Mouse (Mus musculus): ENCODE measurements around the gene Ubr1. TPM values are rescaled to one million over a fixed set of nuclear protein-coding genes. Genes with fewer than 3 reads are reported as not detected.

Gene Ubr1
- total and polyA plus RNA-seq, 3 experiments, result 10.7 to 18.1 (median 16.0) TPM

DNA sequence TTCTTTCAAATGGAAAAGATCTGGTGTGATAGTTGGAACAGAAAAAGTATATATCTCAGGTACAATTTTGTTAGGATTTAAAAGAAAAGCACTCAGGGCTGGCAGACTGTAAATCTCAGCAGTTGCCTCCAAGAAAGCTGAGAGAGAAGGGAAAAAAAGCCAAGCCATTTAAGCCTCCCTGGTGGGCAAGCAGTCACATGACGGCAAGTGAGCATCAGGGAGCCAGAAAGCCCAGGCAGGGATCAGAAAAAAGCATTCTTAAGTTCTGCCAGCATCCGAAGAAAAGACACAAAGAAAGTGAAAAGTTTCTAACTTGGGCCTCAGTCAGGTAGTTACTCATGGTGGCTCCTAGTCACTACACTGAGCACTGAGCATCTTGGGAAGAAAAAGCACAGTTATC lies 13.1 kb upstream of the Ubr1 start:
- H3K9ac ChIP-seq (ENCODE audit: insufficient read depth, low read depth), result no peak overlapping the region
- dilution Hi-C loops (cut with MboI; ENCODE audit: extremely low pct_ligation_motif_present, extremely low pct_unique_long_range_greater_than_20kb, low sequenced_read_pairs), result no loop called here
- no peak overlapping the region for H3K4me2 ChIP-seq (ENCODE audit: insufficient read depth, low read depth, poor library complexity, severe bottlenecking)
- DNase-seq (ENCODE audit: extremely low read depth), result no peak
- H3K4me3 ChIP-seq (replicated peaks in 1 of 3; ENCODE audit: low read depth in 2 of 3, low read length in 2 of 3, poor library complexity in 1 of 3), result no peak overlapping the region
- no peaks in the 10 kb centered on the region for H3K79me2 ChIP-seq (replicated peaks; ENCODE audit: control insufficient read depth, extremely low read depth, insufficient read depth, poor library complexity, severe bottlenecking)
- H3K4me1 ChIP-seq (ENCODE audit: control insufficient read depth in 1 of 2, insufficient read depth in 2 of 2), result no peaks in the 10 kb centered on the region
- no peaks in the 10 kb centered on the region for H3K9me3 ChIP-seq (replicated peaks; ENCODE audit: low read length)
- TF ChIP-seq POLR2A (IDR thresholded peaks at IDR 0.05; ENCODE audit: low read depth, low read length), result no peak
- no peak for TF ChIP-seq IRF4 (IDR thresholded peaks at IDR 0.05; ENCODE audit: low read depth, low read length)
- TF ChIP-seq E2F4 (IDR thresholded peaks at IDR 0.05; ENCODE audit: insufficient replicate concordance, low read depth, low read length), result no peak
- in situ Hi-C loops (cut with MboI; ENCODE audit: low pct_ligation_motif_present, low pct_unique_long_range_greater_than_20kb, low sequenced_read_pairs), result no loop called here
- no peaks in the 10 kb centered on the region for H3K27me3 ChIP-seq (replicated peaks)
- H3K36me3 ChIP-seq (replicated peaks in 1 of 2; ENCODE audit: control insufficient read depth in 1 of 2, insufficient read depth in 1 of 2, low read length in 1 of 2), result peaks cover 4 to 7% of the 10 kb centered on the region in 2 experiments
- no peak overlapping the region for H3K27ac ChIP-seq (ENCODE audit: insufficient read depth, low read depth)

DNA sequence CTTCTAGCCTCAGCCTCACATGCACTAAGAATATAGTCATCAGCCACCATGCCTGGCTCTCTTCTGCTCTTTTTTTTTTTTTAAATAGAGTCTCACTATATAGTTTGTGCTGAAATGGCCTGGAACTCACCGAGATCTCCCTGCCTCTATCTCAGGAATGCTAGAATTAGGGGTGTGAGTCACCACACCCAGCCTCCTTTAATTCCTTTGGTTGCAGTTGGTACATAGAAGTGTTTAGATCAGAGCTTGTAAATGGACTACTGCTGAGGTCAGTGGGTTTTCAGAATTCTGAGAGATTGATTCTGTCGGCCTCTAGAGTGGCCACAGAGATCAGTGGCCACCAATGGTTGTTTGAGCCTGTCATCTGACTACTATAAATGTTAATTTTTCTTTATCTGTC lies 10.3 kb upstream of the Ubr1 start:
- in situ Hi-C loops (cut with MboI; ENCODE audit: low pct_ligation_motif_present, low pct_unique_long_range_greater_than_20kb, low sequenced_read_pairs), result no loop called here
- TF ChIP-seq POLR2A (IDR thresholded peaks at IDR 0.05; ENCODE audit: low read depth, low read length) (no peak), ZNF384 (IDR thresholded peaks at IDR 0.05; ENCODE audit: low read depth, low read length) (0 out of 2 replicates have a peak, but pooled peaks have one; percentile 22)

DNA sequence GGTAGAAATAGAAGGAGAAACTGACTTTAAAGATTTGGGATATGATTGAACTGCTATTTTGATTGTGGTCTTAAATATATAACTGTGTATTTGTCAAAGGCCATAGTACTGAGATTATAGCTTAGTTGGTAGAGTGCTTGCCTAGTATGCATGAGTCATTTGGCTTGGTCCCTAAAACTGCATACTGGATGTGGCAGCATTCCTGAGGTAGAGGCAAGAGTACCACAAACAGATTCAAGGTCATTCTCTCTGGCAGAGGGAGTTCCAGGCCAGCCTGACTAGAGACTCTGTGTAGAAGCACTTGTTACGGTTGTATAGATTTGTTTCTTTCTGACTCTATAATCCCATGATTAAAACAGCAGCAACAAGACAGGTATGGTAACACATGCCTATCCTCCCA lies 9.3 kb upstream of the Ubr1 start:
- no peaks in the 10 kb centered on the region for H3K9me3 ChIP-seq (replicated peaks; ENCODE audit: low read length)
- H3K79me2 ChIP-seq (replicated peaks; ENCODE audit: control insufficient read depth, extremely low read depth, insufficient read depth, poor library complexity, severe bottlenecking), result peaks cover 5% of the 10 kb centered on the region; the same call in 1 of the 2 replicates
- in situ Hi-C loops (cut with MboI; ENCODE audit: low pct_ligation_motif_present, low pct_unique_long_range_greater_than_20kb, low sequenced_read_pairs) (no loop called here), dilution Hi-C loops (cut with MboI; ENCODE audit: extremely low pct_ligation_motif_present, extremely low pct_unique_long_range_greater_than_20kb, low sequenced_read_pairs) (no loop called here)
- peaks cover 0 to 9% of the 10 kb centered on the region in 2 experiments; a peak in 2 of 4 replicates for H3K4me1 ChIP-seq (ENCODE audit: control insufficient read depth in 1 of 2, insufficient read depth in 2 of 2)
- no peak for TF ChIP-seq CTCF (conservative IDR thresholded peaks at IDR 0.05 in 1 of 2, IDR thresholded peaks at IDR 0.05 in 1 of 2; ENCODE audit: low read depth in 2 of 2, low read length in 2 of 2)
- TF ChIP-seq RAD21 (IDR thresholded peaks at IDR 0.05; ENCODE audit: low read depth, low read length), result no peak
- no peak for TF ChIP-seq HCFC1 (IDR thresholded peaks at IDR 0.05; ENCODE audit: low read depth, low read length)
- no peak overlapping the region for H3K4me3 ChIP-seq (replicated peaks in 1 of 3; ENCODE audit: low read depth in 2 of 3, low read length in 2 of 3, poor library complexity in 1 of 3)
- no peak for DNase-seq (ENCODE audit: extremely low read depth)
- no peak overlapping the region for H3K4me2 ChIP-seq (ENCODE audit: insufficient read depth, low read depth, poor library complexity, severe bottlenecking)
- no peak overlapping the region for H3K9ac ChIP-seq (ENCODE audit: insufficient read depth, low read depth)
- H3K36me3 ChIP-seq (replicated peaks in 1 of 2; ENCODE audit: control insufficient read depth in 1 of 2, insufficient read depth in 1 of 2, low read length in 1 of 2), result peaks cover 0 to 2% of the 10 kb centered on the region in 2 experiments
- no peaks in the 10 kb centered on the region for H3K27me3 ChIP-seq (replicated peaks)
- no peak overlapping the region for H3K27ac ChIP-seq (ENCODE audit: insufficient read depth, low read depth)

More for the DNA sequence above, 10.3 kb upstream of the Ubr1 start:
- Histone ChIP-seq H3K79me2 (replicated peaks; ENCODE audit: control insufficient read depth, extremely low read depth, insufficient read depth, poor library complexity, severe bottlenecking) (peaks cover 4% of the 10 kb centered on the region; the same call in 1 of the 2 replicates), H3K9ac (ENCODE audit: insufficient read depth, low read depth) (no peak overlapping the region), H3K36me3 (replicated peaks in 1 of 2; ENCODE audit: control insufficient read depth in 1 of 2, insufficient read depth in 1 of 2, low read length in 1 of 2) (peaks cover 0 to 2% of the 10 kb centered on the region in 2 experiments), H3K27me3 (replicated peaks) (no peaks in the 10 kb centered on the region), H3K4me1 (ENCODE audit: control insufficient read depth in 1 of 2, insufficient read depth in 2 of 2) (peaks cover 0 to 9% of the 10 kb centered on the region in 2 experiments; a peak in 2 of 4 replicates), H3K4me3 (replicated peaks in 1 of 3; ENCODE audit: low read depth in 2 of 3, low read length in 2 of 3, poor library complexity in 1 of 3) (no peak overlapping the region), H3K27ac (ENCODE audit: insufficient read depth, low read depth) (no peak overlapping the region), H3K9me3 (replicated peaks; ENCODE audit: low read length) (no peaks in the 10 kb centered on the region), H3K4me2 (ENCODE audit: insufficient read depth, low read depth, poor library complexity, severe bottlenecking) (peak overlapping the region; percentile 78)
- dilution Hi-C loops (cut with MboI; ENCODE audit: extremely low pct_ligation_motif_present, extremely low pct_unique_long_range_greater_than_20kb, low sequenced_read_pairs), result no loop called here
- DNase-seq (ENCODE audit: extremely low read depth), result no peak

DNA sequence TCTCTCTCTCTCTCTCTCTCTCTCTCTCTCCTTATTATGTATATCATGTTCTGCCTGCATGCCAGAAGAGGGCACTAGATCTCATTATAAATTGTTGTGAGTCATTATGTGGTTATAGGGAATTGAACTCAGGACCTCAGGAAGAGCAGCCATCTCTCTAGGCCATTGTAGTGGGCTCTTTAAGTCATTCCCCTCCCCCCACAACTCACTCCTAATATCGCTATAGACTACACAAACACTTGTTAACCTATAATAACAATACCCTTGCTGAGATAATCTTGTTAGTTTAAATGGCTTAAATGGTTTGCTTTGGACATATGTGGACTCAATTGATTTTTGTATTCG lies 8.2 kb upstream of the Ubr1 start:
- Histone ChIP-seq H3K9me3 (replicated peaks; ENCODE audit: low read length) (no peaks in the 10 kb centered on the region), H3K4me1 (ENCODE audit: control insufficient read depth in 1 of 2, insufficient read depth in 2 of 2) (peaks cover 0 to 9% of the 10 kb centered on the region in 2 experiments; a peak in 2 of 4 replicates), H3K4me2 (ENCODE audit: insufficient read depth, low read depth, poor library complexity, severe bottlenecking) (no peak overlapping the region), H3K27ac (ENCODE audit: insufficient read depth, low read depth) (no peak overlapping the region), H3K9ac (ENCODE audit: insufficient read depth, low read depth) (no peak overlapping the region), H3K4me3 (replicated peaks in 1 of 3; ENCODE audit: low read depth in 2 of 3, low read length in 2 of 3, poor library complexity in 1 of 3) (no peak overlapping the region), H3K27me3 (replicated peaks) (no peaks in the 10 kb centered on the region), H3K79me2 (replicated peaks; ENCODE audit: control insufficient read depth, extremely low read depth, insufficient read depth, poor library complexity, severe bottlenecking) (peaks cover 5% of the 10 kb centered on the region; the same call in 1 of the 2 replicates), H3K36me3 (replicated peaks in 1 of 2; ENCODE audit: control insufficient read depth in 1 of 2, insufficient read depth in 1 of 2, low read length in 1 of 2) (peaks cover 0 to 2% of the 10 kb centered on the region in 2 experiments)
- dilution Hi-C loops (cut with MboI; ENCODE audit: extremely low pct_ligation_motif_present, extremely low pct_unique_long_range_greater_than_20kb, low sequenced_read_pairs), result no loop called here
- no peak for TF ChIP-seq MAZ (IDR thresholded peaks at IDR 0.05; ENCODE audit: low read depth, low read length)
- peak in 1 of 2 experiments; percentile 40; a peak in 2 of 4 replicates for TF ChIP-seq CTCF (conservative IDR thresholded peaks at IDR 0.05 in 1 of 2, IDR thresholded peaks at IDR 0.05 in 1 of 2; ENCODE audit: low read depth in 2 of 2, low read length in 2 of 2)
- no peak for DNase-seq (ENCODE audit: extremely low read depth)
- in situ Hi-C loops (cut with MboI; ENCODE audit: low pct_ligation_motif_present, low pct_unique_long_range_greater_than_20kb, low sequenced_read_pairs), result no loop called here

All from CH12.LX (cell line).